Mouse (Mus musculus): Measurements from ENCODE around the gene Olfr1212. TPM values are rescaled to one million over a fixed set of nuclear protein-coding genes. Genes with fewer than 3 reads are reported as not detected.

Olfr1212 gene
- not detected in 2 replicates for polyA plus RNA-seq (2012; rRNA removed; ENCODE audit: low replicate concordance)

GRCm38 (mm10) chr2:88953669-88954068 is at the start of gene Olfr1212:
Gene Olfr1212 (plus strand): TSS chr2:88953969.

DNA sequence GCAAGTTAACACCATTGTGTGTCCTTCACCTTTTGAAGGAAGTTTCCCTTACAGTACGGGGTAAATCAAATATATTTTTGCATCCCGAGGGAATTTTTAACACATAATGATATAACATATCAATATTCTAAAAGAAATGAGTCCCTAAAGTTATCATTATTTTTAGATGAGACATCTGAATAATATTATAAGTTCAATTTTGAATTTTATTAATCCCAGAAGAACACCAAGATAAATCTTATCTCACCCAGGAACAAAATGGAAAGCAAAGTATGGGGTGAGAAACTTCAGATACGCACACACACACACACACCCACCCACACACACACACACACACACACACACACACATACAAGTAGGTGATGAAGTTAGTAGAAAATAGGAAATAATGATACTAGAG is 38.7 kb upstream of the Olfr1212 start, which contains the start of gene Olfr1209:
TSS of gene Olfr1209 (minus strand) at position 101 of the 400 bp plus-strand sequence.

DNA sequence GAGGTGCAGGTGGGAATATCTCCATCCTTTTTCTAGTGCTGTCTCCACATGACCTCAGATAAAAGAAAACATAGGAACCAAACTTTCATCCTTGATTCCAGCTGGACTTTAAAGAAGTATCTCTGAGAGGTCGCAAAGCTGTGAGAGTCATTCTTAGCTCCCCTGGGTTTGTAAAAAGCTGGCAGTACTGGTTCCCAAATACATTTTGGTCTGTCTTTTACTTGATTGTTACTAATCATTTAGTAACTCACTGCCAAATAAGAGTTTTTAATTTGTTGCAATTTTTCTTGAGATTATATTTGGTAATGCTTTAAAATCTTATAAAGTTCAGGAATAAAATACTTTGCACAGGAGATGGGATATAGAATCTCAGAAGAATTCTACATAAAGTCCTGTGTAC is 15.8 kb upstream of the Olfr1212 start, which contains the start of gene Olfr1211:
TSS of gene Olfr1211 (minus strand) at position 101 of the 400 bp plus-strand sequence.

DNA sequence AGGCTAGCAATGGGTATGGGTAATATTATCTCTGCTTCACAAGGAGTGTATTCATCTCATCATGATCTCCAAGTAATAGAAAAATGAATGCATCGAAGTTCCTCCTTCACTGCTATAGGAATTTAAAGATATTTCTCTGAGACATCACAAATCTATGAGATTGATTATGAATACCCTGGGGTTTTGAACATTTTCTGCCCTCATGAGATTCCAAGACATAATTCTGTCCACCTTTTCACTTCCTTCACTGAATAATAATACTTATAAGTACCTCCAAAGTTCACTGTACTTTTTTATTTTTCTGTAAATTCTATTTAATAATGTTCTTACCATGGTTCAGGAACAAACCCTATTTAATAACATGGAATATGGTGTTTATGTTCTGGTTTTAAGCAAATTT is 26.4 kb downstream of the Olfr1212 start, which contains the start of gene Gm13762:
TSS of gene Gm13762 (minus strand) at position 101 of the 400 bp plus-strand sequence.

GRCm38 (mm10) chr2:88992553-88992952 is 38.8 kb downstream of the Olfr1212 start, which contains the start of gene Olfr1214:
Gene Olfr1214 (minus strand): TSS chr2:88992653.

DNA sequence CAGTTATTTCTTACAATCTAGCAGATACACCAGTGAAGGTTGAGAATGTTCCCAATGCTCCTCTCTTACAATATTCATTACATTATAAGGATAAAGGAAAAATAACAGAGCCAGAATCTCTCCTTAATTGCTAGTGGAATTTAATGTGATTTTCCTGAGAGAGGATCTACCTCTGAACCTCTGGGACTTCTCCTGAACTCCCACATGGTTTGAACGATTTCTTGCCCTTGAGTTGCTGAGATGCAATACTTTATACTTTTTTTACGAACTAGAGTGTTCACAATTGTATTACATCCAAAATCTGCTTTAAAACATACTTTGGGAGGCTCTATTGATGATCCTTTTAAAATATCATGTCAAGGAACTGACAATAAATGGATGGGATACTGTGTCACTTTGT is 53.1 kb downstream of the Olfr1212 start, which contains the start of gene Olfr1215:
TSS of gene Olfr1215 (minus strand) at position 101 of the 400 bp plus-strand sequence.

Other genes with a start within 250 kb of the Olfr1212 start
- gene Olfr1196, start 249.4 kb upstream of the Olfr1212 start, polyA plus RNA-seq (2012; rRNA removed; ENCODE audit: low replicate concordance) = not detected in 2 replicates
- gene Olfr1197, start 221.6 kb upstream of the Olfr1212 start, polyA plus RNA-seq (2012; rRNA removed; ENCODE audit: low replicate concordance) = not detected in 2 replicates
- not detected in 2 replicates for gene Olfr1198, start 202.6 kb upstream of the Olfr1212 start, polyA plus RNA-seq (2012; rRNA removed; ENCODE audit: low replicate concordance)
- gene Olfr1199, start 193.5 kb upstream of the Olfr1212 start, polyA plus RNA-seq (2012; rRNA removed; ENCODE audit: low replicate concordance) = not detected in 2 replicates
- not detected in 2 replicates for gene Olfr1200, start 183.5 kb upstream of the Olfr1212 start, polyA plus RNA-seq (2012; rRNA removed; ENCODE audit: low replicate concordance)
- not detected in 2 replicates for gene Olfr1201, start 160.9 kb upstream of the Olfr1212 start, polyA plus RNA-seq (2012; rRNA removed; ENCODE audit: low replicate concordance)
- not detected in 2 replicates for gene Olfr1202, start 139.5 kb upstream of the Olfr1212 start, polyA plus RNA-seq (2012; rRNA removed; ENCODE audit: low replicate concordance)
- gene Olfr1205, start 124.2 kb upstream of the Olfr1212 start, polyA plus RNA-seq (2012; rRNA removed; ENCODE audit: low replicate concordance) = not detected in 2 replicates
- gene Olfr1204, start 104.7 kb upstream of the Olfr1212 start, polyA plus RNA-seq (2012; rRNA removed; ENCODE audit: low replicate concordance) = not detected in 2 replicates
- not detected in 2 replicates for gene Olfr1206, start 90.7 kb upstream of the Olfr1212 start, polyA plus RNA-seq (2012; rRNA removed; ENCODE audit: low replicate concordance)
- not detected in 2 replicates for gene Olfr1208, start 51.7 kb upstream of the Olfr1212 start, polyA plus RNA-seq (2012; rRNA removed; ENCODE audit: low replicate concordance)
- not detected in 2 replicates for gene Olfr1209, start 38.8 kb upstream of the Olfr1212 start, polyA plus RNA-seq (2012; rRNA removed; ENCODE audit: low replicate concordance)
- not detected in 2 replicates for gene Olfr1211, start 15.9 kb upstream of the Olfr1212 start, polyA plus RNA-seq (2012; rRNA removed; ENCODE audit: low replicate concordance)
- gene Gm13762, start 26.3 kb downstream of the Olfr1212 start, polyA plus RNA-seq (2012; rRNA removed; ENCODE audit: low replicate concordance) = not detected in 2 replicates
- gene Olfr1214, start 38.7 kb downstream of the Olfr1212 start, polyA plus RNA-seq (2012; rRNA removed; ENCODE audit: low replicate concordance) = not detected in 2 replicates
- not detected in 2 replicates for gene Olfr1215, start 53.0 kb downstream of the Olfr1212 start, polyA plus RNA-seq (2012; rRNA removed; ENCODE audit: low replicate concordance)
- gene Olfr1216, start 64.4 kb downstream of the Olfr1212 start, polyA plus RNA-seq (2012; rRNA removed; ENCODE audit: low replicate concordance) = not detected in 2 replicates
- not detected in 2 replicates for gene Olfr1217, start 78.1 kb downstream of the Olfr1212 start, polyA plus RNA-seq (2012; rRNA removed; ENCODE audit: low replicate concordance)
- gene Olfr1218, start 107.2 kb downstream of the Olfr1212 start, polyA plus RNA-seq (2012; rRNA removed; ENCODE audit: low replicate concordance) = not detected in 2 replicates
- gene Olfr1219, start 129.5 kb downstream of the Olfr1212 start, polyA plus RNA-seq (2012; rRNA removed; ENCODE audit: low replicate concordance) = not detected in 2 replicates
- not detected in 2 replicates for gene Olfr1220, start 152.9 kb downstream of the Olfr1212 start, polyA plus RNA-seq (2012; rRNA removed; ENCODE audit: low replicate concordance)
- not detected in 2 replicates for gene Olfr1221, start 163.3 kb downstream of the Olfr1212 start, polyA plus RNA-seq (2012; rRNA removed; ENCODE audit: low replicate concordance)
- gene Olfr1222, start 179.1 kb downstream of the Olfr1212 start, polyA plus RNA-seq (2012; rRNA removed; ENCODE audit: low replicate concordance) = not detected in 2 replicates
- gene Olfr1223, start 197.6 kb downstream of the Olfr1212 start, polyA plus RNA-seq (2012; rRNA removed; ENCODE audit: low replicate concordance) = not detected in 2 replicates
- gene Olfr1224-ps1, start 210.1 kb downstream of the Olfr1212 start, polyA plus RNA-seq (2012; rRNA removed; ENCODE audit: low replicate concordance) = not detected in 2 replicates
- not detected in 2 replicates for gene Olfr1225, start 220.7 kb downstream of the Olfr1212 start, polyA plus RNA-seq (2012; rRNA removed; ENCODE audit: low replicate concordance)
- not detected in 2 replicates for gene Olfr1226, start 246.1 kb downstream of the Olfr1212 start, polyA plus RNA-seq (2012; rRNA removed; ENCODE audit: low replicate concordance)

Data from subcutaneous adipose tissue, adult 2 months (tissue).